Mouse (Mus musculus): ENCODE data around the gene Ldlrap1.

Gene Ldlrap1

GRCm38 (mm10) chr4:134775234-134775944 lies 7.6 kb upstream of the Ldlrap1 start:
- no peak for DNase-seq (ENCODE audit: low spot score in 2 of 2)

- DNase-seq (ENCODE audit: low spot score in 2 of 2): no peak
These were observed 6.3 kb upstream of the Ldlrap1 start for GRCm38 (mm10) chr4:134774126-134774525.

DNA sequence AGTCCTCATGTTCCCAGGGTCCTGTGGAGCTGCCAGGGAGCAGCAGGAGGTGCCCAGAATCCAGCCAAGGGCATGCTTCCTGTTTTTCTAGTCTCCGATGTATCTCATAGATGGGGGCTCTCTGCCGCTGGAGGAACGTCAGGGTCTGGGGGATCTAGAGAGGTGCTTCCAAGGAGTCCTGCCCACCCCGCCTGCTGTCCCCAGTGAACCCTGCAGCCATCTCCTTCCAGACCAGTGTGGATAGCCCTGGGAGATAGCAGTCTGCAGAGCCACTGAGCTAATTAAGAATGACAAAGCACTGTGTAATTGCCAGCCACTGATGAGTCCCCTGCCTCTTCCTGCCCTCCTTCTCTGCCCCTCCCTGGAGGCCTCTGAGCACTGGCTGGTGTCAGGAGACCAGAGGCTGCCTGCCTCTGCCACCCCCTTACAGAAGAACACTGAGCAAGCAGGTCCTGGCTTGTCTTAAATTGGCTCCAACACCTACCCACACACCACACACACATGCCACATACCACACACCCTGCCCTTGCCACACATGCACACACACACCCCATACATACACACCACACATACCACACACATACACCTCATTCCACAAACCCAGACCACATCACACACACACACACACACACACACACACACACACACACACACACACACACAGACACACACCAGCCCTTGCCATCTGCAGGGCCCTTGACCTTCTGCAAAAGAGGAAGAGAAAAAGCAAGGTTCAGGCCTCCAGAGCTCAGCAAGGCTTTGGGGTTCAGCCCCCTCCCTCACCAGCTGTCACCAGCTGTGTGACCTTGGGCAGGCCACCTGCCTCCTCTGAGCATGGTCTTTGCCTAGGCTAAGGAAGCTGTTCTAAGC lies 5.2 kb upstream of the Ldlrap1 start:
- DNase-seq (ENCODE audit: low spot score in 2 of 2): no peak

GRCm38 (mm10) chr4:134769891-134770290 lies 2.1 kb upstream of the Ldlrap1 start:
- no peak for DNase-seq (ENCODE audit: low spot score in 2 of 2)

- DNase-seq (ENCODE audit: low spot score in 2 of 2): no peak
These were observed 1.4 kb upstream of the Ldlrap1 start for GRCm38 (mm10) chr4:134769081-134769811.

DNA sequence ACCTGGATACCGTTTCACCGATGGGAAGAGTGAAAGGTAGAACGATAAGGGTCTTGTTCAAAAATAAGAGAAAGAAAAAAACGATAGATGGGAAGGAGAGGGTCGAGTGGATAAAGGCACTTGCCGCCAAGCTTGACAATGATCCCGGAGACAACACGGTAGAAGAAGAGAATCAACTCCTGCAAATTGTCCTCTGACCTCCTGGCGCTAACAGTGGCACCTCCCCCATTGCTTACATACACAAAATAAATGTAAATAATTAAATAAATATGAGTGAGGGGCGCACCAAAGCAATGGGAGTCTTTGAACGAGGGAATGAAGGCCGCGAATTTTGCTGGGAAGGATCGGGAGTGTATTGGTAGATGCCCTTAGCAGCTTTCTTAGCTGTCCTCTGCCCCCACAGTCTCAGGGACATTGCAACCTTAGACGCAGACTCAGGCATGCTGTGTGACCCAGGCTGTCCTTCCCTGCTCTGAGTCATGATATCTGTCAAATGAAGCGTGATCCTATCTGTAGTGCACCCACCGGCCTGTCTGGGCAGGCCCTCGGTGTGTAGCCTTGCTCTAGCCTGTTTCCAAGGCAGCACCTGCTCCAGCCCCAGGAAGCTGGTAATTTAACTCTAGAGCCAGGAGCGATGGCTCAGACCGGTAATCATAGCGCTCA lies 533 bp upstream of the Ldlrap1 start:
- DNase-seq (ENCODE audit: low spot score in 2 of 2): no peak

DNA sequence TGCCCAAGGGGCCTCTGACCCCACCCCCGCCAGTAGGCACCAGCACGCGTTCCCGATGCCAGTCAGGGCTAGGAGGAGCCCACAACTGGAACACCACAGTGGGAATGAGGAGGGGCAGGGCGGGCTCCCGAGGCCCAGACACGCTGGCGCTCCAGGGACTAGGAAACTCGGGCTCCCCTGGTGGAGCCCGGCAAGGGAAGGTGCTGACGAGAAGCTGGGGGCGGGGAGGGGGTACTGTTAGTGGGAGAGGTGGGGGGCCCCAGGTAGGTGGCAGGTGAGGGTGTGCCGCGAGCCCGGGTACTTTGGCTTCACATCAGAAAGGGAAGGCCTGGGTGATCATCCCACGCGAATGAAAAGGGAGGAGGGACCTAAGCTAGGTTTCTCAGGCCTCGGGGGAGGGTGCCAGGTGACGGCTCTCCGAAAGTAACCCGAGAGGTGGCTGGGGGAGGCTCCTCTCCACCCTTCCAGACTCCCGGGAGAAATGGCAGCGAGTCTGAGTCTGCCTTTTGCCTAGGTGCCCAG lies 859 bp downstream of the Ldlrap1 start:
- no peak for DNase-seq (ENCODE audit: low spot score in 2 of 2)

DNA sequence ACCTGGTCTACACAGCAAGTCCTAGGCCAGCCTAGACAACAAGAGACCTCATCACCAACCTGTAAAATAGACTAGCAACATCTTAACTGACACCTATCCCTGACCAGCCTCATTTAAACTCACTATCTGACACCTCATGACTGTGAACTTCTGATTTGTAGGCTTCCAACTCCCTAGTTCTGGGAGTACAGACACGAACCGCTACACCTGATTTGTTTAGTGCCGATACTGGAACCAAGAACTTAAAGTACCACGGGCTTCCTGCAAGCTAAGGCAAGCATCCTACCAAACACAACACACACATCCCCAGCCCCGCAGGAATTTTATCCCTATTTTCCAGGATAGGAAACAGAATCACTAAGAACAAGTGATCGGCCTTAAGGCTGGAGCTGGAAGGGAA lies 1.5 kb downstream of the Ldlrap1 start:
- DNase-seq (ENCODE audit: low spot score in 2 of 2): no peak

- DNase-seq (ENCODE audit: low spot score in 2 of 2): no peak
These were observed 3.5 kb downstream of the Ldlrap1 start for GRCm38 (mm10) chr4:134764333-134764732.

DNA sequence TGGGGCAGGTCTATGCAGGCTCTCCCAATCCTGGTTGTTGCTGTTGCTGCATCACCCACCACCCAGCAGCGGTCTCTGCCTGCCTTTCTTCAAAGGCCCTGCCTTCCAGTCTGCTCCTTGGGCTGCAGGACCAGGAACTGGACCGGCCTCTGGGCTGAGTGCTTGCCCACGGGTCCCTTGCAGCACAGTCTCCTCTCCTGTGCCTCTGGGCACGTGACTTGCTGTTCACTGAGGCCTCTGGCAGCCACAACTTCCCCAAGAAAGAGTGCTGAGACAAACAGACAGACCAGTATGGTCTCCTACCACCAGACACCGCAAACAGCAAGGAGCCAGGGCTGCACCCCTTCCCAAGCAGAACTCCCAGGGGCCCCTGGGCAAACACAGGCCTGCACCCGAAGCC lies 5.5 kb downstream of the Ldlrap1 start:
- no peak for DNase-seq (ENCODE audit: low spot score in 2 of 2)

DNA sequence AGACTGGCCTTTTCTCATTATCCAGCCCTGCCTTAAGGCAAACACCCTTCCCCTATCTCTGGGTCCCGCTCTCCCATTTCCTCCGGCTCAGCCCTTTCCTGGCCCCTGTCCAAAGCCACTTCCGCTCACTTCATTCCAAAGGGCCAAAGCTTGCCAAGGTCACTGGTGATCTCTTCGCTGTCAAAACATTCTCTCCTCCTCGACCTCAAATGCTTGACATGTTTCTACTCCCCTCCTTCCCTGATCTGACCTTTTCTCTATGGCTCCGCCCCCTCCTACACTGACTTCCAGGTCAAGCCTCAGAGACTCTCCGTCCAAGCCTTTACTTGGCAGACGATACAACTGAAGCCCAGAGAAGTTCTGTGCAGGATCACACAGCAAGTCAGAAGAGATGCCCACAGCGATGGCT lies 7.0 kb downstream of the Ldlrap1 start:
- no peak for DNase-seq (ENCODE audit: low spot score in 2 of 2)

- no peak for DNase-seq (ENCODE audit: low spot score in 2 of 2)
These were observed 7.5 kb downstream of the Ldlrap1 start for GRCm38 (mm10) chr4:134760281-134760680.

- no peak for DNase-seq (ENCODE audit: low spot score in 2 of 2)
These were observed 8.3 kb downstream of the Ldlrap1 start for GRCm38 (mm10) chr4:134759564-134759963.

DNA sequence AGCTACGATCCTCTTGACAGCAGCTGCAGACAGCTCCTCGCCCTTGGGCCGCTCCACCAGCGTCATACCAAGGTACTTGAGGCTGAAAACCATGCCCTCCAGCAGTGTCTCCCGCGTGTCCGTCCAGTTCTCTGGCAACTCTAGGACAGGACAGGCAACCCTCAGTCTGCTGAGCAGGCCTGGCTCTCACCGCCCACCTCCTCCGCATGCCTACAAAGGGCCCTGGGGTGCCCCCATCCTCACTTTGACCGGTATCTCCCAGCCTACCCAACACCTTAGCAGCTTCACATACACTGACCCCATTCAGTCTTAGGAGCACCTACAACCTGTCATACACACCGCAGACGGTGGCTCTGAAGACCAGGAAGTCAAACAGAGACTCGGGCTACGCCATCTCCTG lies 8.9 kb downstream of the Ldlrap1 start:
- DNase-seq (ENCODE audit: low spot score in 2 of 2): no peak

- no peak for DNase-seq (ENCODE audit: low spot score in 2 of 2)
These were observed 9.5 kb downstream of the Ldlrap1 start for GRCm38 (mm10) chr4:134758367-134758766.

GRCm38 (mm10) chr4:134756953-134757352 lies 10.9 kb downstream of the Ldlrap1 start:
- DNase-seq (ENCODE audit: low spot score in 2 of 2): no peak

DNA sequence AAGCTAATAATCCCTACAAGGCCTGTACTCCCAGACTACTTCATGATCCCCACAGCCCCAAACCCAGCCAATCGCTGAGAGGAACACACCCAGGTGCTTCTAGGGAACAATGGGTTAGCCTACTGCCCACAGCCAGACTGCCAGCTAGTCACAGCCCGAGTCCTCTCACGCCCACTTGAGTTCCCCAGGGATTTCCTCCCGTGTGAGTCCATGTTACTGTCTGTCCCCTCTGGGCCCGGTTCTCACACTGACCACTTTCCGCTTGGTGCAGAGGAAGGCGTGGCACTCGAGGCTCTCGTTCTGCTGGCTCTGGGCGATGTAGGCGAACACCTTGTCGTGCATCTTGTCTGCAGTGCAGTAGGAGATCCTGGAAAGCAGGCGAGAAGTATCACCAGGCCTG lies 12.9 kb downstream of the Ldlrap1 start:
- DNase-seq (ENCODE audit: low spot score in 2 of 2): no peak

GRCm38 (mm10) chr4:134754371-134754770 lies 13.5 kb downstream of the Ldlrap1 start:
- DNase-seq (ENCODE audit: low spot score in 2 of 2): no peak

GRCm38 (mm10) chr4:134753516-134754261 lies 14.1 kb downstream of the Ldlrap1 start:
- DNase-seq (ENCODE audit: low spot score in 2 of 2): no peak

GRCm38 (mm10) chr4:134752911-134753426 lies 14.9 kb downstream of the Ldlrap1 start:
- no peak for DNase-seq (ENCODE audit: low spot score in 2 of 2)
